Mouse (Mus musculus): ENCODE results near the gene Kcnh4. TPM values are rescaled to one million over a fixed set of nuclear protein-coding genes. Genes with fewer than 3 reads are reported as not detected.
A peak's percentile ranks its signal among the peaks of the same experiment; 100 is the strongest.

Kcnh4 gene
- polyA plus RNA-seq, 1 experiment = 25.4 TPM

DNA sequence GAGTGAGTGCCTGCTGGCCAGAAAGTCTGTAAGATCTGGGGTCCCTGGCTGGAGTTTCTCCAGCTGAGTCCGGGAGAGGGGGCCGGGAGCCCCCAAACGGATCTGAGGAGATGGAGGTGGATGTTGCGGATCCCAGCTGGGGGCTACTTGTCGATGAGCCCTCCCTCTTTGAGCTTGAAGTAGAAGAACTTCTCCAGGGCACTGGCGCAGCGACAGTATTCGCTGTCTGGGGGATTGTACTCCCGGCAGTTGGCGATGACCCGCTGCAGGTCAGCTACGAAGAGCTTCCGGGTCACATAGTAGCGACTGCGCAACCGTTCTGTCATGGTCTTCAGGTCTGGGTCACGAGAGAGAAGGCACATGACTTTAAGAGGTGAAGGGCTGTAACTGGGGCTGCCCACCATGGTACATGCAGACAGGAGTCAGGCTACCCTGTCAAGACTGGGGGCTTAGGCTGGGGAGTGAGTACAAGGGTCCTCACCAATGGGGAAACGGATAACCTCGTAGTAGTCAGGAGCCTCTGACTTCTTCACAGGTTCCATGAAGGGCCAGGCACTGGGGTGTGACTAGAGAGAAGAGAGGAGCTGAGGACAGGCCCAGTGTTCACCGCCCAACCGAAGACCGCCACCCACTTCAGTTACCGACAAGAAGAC, 54.5 kb downstream of the Kcnh4 start:
- Histone ChIP-seq H3K4me3 (ENCODE audit: insufficient read depth, low read length) (no peak overlapping the region), H3K27ac (ENCODE audit: insufficient read depth, low read length) (no peak overlapping the region), H3K4me1 (ENCODE audit: control insufficient read depth, insufficient read depth, low read length) (no peaks in the 10 kb centered on the region)
- TF ChIP-seq CTCF (IDR thresholded peaks at IDR 0.05; ENCODE audit: extremely low read depth, insufficient read depth, low read length) = no peak
- TF ChIP-seq POLR2A (IDR thresholded peaks at IDR 0.05; ENCODE audit: extremely low read depth, insufficient read depth, low read length) = no peak

- no peak within 1 kb of the TSS for H3K4me3 ChIP-seq (ENCODE audit: insufficient read depth, low read length)
- no peak within 1 kb of the TSS for H3K27ac ChIP-seq (ENCODE audit: insufficient read depth, low read length)
- no peaks in the 10 kb centered on the region for H3K4me1 ChIP-seq (ENCODE audit: control insufficient read depth, insufficient read depth, low read length)
- no peak for TF ChIP-seq CTCF (IDR thresholded peaks at IDR 0.05; ENCODE audit: extremely low read depth, insufficient read depth, low read length)
- no peak for TF ChIP-seq POLR2A (IDR thresholded peaks at IDR 0.05; ENCODE audit: extremely low read depth, insufficient read depth, low read length)
Measured at GRCm38 (mm10) chr11:100703851-100704531, 55.8 kb downstream of the Kcnh4 start, which contains the start of gene Dhx58. TSS of gene Dhx58 (minus strand) at chr11:100704271.

DNA sequence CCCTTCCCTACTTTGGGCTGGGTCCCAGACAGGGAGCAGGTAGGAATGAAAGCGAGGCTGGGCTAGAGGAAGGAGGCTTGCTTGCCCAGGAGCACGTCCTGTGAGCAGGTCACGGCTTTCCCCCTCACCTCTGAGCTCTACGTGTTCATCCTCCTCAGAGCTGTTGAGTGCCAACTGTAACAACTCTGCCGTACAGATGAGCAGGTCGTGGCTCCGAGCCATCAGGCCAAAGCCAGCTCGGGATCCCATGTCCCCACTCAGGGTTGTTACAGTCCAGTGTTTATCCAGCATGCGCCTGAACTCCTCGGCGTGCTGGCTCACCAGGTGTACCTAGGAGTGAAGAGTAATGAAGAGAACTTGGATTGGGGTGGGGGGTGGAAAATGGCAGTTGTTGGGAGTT, 56.4 kb downstream of the Kcnh4 start:
- Histone ChIP-seq H3K4me3 (ENCODE audit: insufficient read depth, low read length) (no peak overlapping the region), H3K4me1 (ENCODE audit: control insufficient read depth, insufficient read depth, low read length) (no peaks in the 10 kb centered on the region), H3K27ac (ENCODE audit: insufficient read depth, low read length) (no peak overlapping the region)
- TF ChIP-seq POLR2A (IDR thresholded peaks at IDR 0.05; ENCODE audit: extremely low read depth, insufficient read depth, low read length) = no peak
- no peak for TF ChIP-seq CTCF (IDR thresholded peaks at IDR 0.05; ENCODE audit: extremely low read depth, insufficient read depth, low read length)

GRCm38 (mm10) chr11:100702906-100703305, 56.8 kb downstream of the Kcnh4 start:
- Histone ChIP-seq H3K27ac (ENCODE audit: insufficient read depth, low read length) (no peak overlapping the region), H3K4me1 (ENCODE audit: control insufficient read depth, insufficient read depth, low read length) (no peaks in the 10 kb centered on the region), H3K4me3 (ENCODE audit: insufficient read depth, low read length) (no peak overlapping the region)
- no peak for TF ChIP-seq POLR2A (IDR thresholded peaks at IDR 0.05; ENCODE audit: extremely low read depth, insufficient read depth, low read length)
- no peak for TF ChIP-seq CTCF (IDR thresholded peaks at IDR 0.05; ENCODE audit: extremely low read depth, insufficient read depth, low read length)

DNA sequence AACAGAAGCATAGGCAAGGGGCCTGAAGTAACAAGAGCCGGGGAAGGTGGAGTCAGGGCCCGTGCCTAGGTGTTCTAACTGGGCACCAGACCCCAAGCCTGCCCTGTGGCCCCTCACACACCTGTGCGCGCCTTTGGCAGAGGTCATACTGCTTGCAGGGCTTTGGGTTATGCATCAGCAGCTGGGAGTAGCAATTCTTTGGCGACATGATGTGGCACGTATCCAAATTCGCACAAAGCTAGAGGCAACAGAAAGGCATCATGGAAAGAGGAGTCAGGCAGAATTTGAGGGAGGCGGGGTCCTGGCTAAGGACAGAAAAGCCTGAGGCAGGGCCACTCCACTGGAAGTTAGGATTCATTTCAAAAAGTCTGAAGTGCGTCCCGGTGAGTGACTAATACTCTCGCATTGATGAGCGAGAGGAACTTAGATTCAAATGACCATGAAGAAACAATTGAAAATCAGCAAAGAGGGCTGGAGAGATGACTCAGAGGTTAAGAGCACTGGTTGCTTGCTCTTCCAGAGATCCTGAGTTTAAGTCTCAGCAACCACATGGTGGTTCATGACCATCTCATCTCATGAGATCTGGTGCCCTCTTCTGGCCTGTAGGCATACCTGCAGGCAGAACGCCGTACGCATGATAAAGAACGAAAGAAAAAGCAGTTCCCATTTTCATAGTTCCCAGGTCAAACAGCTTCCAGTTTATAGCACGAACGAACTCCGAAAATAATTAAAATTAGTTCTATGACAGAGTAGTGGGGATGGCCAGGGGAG, 57.5 kb downstream of the Kcnh4 start:
- Histone ChIP-seq H3K4me3 (ENCODE audit: insufficient read depth, low read length) (no peak overlapping the region), H3K4me1 (ENCODE audit: control insufficient read depth, insufficient read depth, low read length) (no peaks in the 10 kb centered on the region), H3K27ac (ENCODE audit: insufficient read depth, low read length) (no peak overlapping the region)
- no peak for TF ChIP-seq POLR2A (IDR thresholded peaks at IDR 0.05; ENCODE audit: extremely low read depth, insufficient read depth, low read length)
- TF ChIP-seq CTCF (IDR thresholded peaks at IDR 0.05; ENCODE audit: extremely low read depth, insufficient read depth, low read length) = peak; percentile 99

- no peaks in the 10 kb centered on the region for H3K4me1 ChIP-seq (ENCODE audit: control insufficient read depth, insufficient read depth, low read length)
- H3K27ac ChIP-seq (ENCODE audit: insufficient read depth, low read length) = no peak overlapping the region
- no peak for TF ChIP-seq CTCF (IDR thresholded peaks at IDR 0.05; ENCODE audit: extremely low read depth, insufficient read depth, low read length)
- TF ChIP-seq POLR2A (IDR thresholded peaks at IDR 0.05; ENCODE audit: extremely low read depth, insufficient read depth, low read length) = no peak
- no peak overlapping the region for H3K4me3 ChIP-seq (ENCODE audit: insufficient read depth, low read length)
Measured at GRCm38 (mm10) chr11:100701301-100701700, 58.4 kb downstream of the Kcnh4 start.

GRCm38 (mm10) chr11:100700710-100701109, 59.0 kb downstream of the Kcnh4 start:
- H3K4me3 ChIP-seq (ENCODE audit: insufficient read depth, low read length) = no peak overlapping the region
- TF ChIP-seq CTCF (IDR thresholded peaks at IDR 0.05; ENCODE audit: extremely low read depth, insufficient read depth, low read length) = no peak
- no peak for TF ChIP-seq POLR2A (IDR thresholded peaks at IDR 0.05; ENCODE audit: extremely low read depth, insufficient read depth, low read length)
- no peak overlapping the region for H3K27ac ChIP-seq (ENCODE audit: insufficient read depth, low read length)
- no peaks in the 10 kb centered on the region for H3K4me1 ChIP-seq (ENCODE audit: control insufficient read depth, insufficient read depth, low read length)

- no peak overlapping the region for H3K27ac ChIP-seq (ENCODE audit: insufficient read depth, low read length)
- no peak overlapping the region for H3K4me3 ChIP-seq (ENCODE audit: insufficient read depth, low read length)
- H3K4me1 ChIP-seq (ENCODE audit: control insufficient read depth, insufficient read depth, low read length) = no peaks in the 10 kb centered on the region
- no peak for TF ChIP-seq CTCF (IDR thresholded peaks at IDR 0.05; ENCODE audit: extremely low read depth, insufficient read depth, low read length)
- no peak for TF ChIP-seq POLR2A (IDR thresholded peaks at IDR 0.05; ENCODE audit: extremely low read depth, insufficient read depth, low read length)
Measured at GRCm38 (mm10) chr11:100697921-100698320, 61.8 kb downstream of the Kcnh4 start.

DNA sequence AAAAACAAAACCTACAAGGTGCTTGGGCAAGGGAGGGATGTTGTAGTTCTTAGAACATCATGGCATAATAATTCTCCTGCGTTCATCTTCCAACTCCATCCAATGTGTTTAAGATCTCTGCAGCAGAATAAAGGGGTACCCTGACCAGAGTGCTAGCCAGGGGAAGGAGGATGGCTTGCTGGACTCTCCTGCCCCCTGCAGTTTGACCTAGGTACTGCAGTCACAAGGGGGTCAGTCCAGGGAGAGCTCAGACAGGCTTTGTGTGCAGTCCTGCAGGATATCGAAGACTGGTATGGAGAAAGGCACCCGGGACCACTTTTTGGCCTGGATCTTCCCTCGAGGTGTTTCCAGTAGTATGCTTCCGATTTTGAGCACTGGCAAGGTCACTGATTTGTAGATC, 64.8 kb downstream of the Kcnh4 start:
- TF ChIP-seq POLR2A (IDR thresholded peaks at IDR 0.05; ENCODE audit: extremely low read depth, insufficient read depth, low read length) (no peak), CTCF (IDR thresholded peaks at IDR 0.05; ENCODE audit: extremely low read depth, insufficient read depth, low read length) (peak; percentile 94)
- no peak overlapping the region for H3K27ac ChIP-seq (ENCODE audit: insufficient read depth, low read length)
- H3K4me3 ChIP-seq (ENCODE audit: insufficient read depth, low read length) = no peak overlapping the region
- H3K4me1 ChIP-seq (ENCODE audit: control insufficient read depth, insufficient read depth, low read length) = no peaks in the 10 kb centered on the region

Measured in cortical plate, adult 2 months (tissue).